Mouse (Mus musculus) ES-Bruce4 (cell line): ENCODE data around the gene Mrpl55.

Experiments used
- CTCF ChIP-seq: IDR thresholded peaks from one replicate; pipeline ENCODE4 v1.8.1; 2011; ENCODE audit warnings: low read depth, low read length
- EP300 ChIP-seq: IDR thresholded peaks from 2 replicates; pipeline ENCODE4 v1.6.1; 2011; ENCODE audit warnings: low read depth, low read length; ENCODE audit not compliant: insufficient read depth
- POLR2A ChIP-seq: IDR thresholded peaks from one replicate; pipeline ENCODE4 v1.8.1; 2011; ENCODE audit warnings: low read length; ENCODE audit not compliant: insufficient read depth

- TF ChIP-seq CTCF (no peak), POLR2A (no peak), EP300 (no peak)
Observed at GRCm38 (mm10) chr11:59241841-59242240, 39.6 kb downstream of the Mrpl55 start.
